Mouse (Mus musculus) stomach, postnatal 0 days (tissue): ENCODE data around the gene Trpm7.

Source experiments
- CTCF ChIP-seq: IDR thresholded peaks from 2 replicates; pipeline ENCODE4 v1.5.1; 2016; ENCODE audit warnings: antibody characterized with exemption, low read depth, mild to moderate bottlenecking, moderate library complexity
- EP300 ChIP-seq: optimal IDR thresholded peaks from 2 replicates; pipeline ENCODE3; 2016; ENCODE audit warnings: antibody characterized with exemption

DNA sequence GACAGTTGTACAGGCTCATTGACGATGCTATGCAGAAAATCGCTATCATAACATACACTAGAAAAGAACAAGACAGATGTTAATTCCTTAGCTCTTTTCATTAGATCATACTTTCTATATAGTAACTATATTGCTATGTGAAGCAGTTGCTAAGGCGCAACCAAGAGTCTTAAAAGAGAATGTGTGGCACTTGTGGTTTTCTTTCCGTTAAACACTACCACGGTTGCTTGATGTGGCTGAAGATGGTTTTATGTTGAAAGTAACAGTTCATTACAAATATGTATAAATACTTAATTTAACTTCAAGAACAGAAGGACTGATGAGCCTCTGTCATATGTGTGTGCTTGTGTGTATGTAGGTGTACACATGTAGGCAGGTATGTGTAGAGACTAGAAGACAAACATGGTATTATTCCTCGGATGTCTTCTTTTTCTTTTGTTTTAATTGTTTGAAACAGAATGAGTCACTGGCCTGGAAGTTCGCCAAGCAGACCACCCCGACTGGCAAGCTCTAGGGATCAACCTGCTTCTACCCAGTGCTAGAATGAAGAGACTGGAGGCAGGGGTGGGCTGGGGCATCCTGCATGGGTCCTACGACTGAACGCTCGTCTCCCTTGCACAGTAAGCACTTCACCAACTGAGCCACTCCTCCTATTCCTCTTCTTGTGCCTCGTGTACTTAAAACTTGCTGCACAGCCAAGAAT lies 44.5 kb upstream of the Trpm7 start:
- TF ChIP-seq CTCF (no peak), EP300 (no peak)
